Mouse (Mus musculus) limb, embryonic 13.5 days (tissue): ENCODE data around the gene Aph1c. TPM values are rescaled to one million over a fixed set of nuclear protein-coding genes. Genes with fewer than 3 reads are reported as not detected.
"Not testable (repeated sequence)": the region's sequence is repeated elsewhere in the genome, so short reads cannot be mapped to it uniquely, and the experiment has no call there.

Experiments used
- ATAC-seq: fragments of 200-750 bp; cut with Nextera tagmentation; 2 replicates; pipeline ENCODE4 v1.8.0; 2017; ENCODE audit warnings: low read depth, moderate number of reproducible peaks, moderate TSS enrichment; ENCODE audit not compliant: low FRiP score
- H3K27ac ChIP-seq: fragments of 300-500 bp; sonication (generic); 2 replicates; pipeline ENCODE4 v1.5.1; 2015; ENCODE audit warnings: inconsistent platforms, mild to moderate bottlenecking, moderate library complexity
- H3K27me3 ChIP-seq: fragments of 300-500 bp; sonication (generic); 2 replicates; pipeline ENCODE4 v1.6.1; 2015; ENCODE audit warnings: mild to moderate bottlenecking, inconsistent platforms
- H3K36me3 ChIP-seq: fragments of 300-500 bp; sonication (generic); 2 replicates; pipeline ENCODE4 v1.6.1; 2015; ENCODE audit warnings: inconsistent platforms, mild to moderate bottlenecking, moderate library complexity
- H3K4me1 ChIP-seq: fragments of 300-500 bp; sonication (generic); 2 replicates; pipeline ENCODE4 v1.6.1; 2015; ENCODE audit warnings: inconsistent platforms
- H3K4me2 ChIP-seq: fragments of 300-500 bp; sonication (generic); replicated peaks from 2 replicates; pipeline ENCODE4 v1.6.1; 2015; ENCODE audit warnings: inconsistent platforms, mild to moderate bottlenecking, moderate library complexity
- H3K4me3 ChIP-seq: fragments of 300-500 bp; sonication (generic); 2 replicates; pipeline ENCODE4 v1.5.1; 2015; ENCODE audit warnings: moderate library complexity, mild to moderate bottlenecking, inconsistent platforms
- H3K9ac ChIP-seq: fragments of 300-500 bp; sonication (generic); 2 replicates; pipeline ENCODE4 v1.6.1; 2015; ENCODE audit warnings: mild to moderate bottlenecking, inconsistent platforms
- H3K9me3 ChIP-seq: fragments of 300-500 bp; sonication (generic); 2 replicates; pipeline ENCODE4 v1.6.1; 2016; ENCODE audit warnings: inconsistent platforms
- WGBS: fragments of 180-500 bp; shearing (Covaris S2); methylation state at CpG from one replicate; pipeline ENCODE4 v1.1.7; 2015; 5-methylcytosine and 5-hydroxymethylcytosine counted together
- polyA plus RNA-seq: library from polyadenylated mRNA; unstranded; fragments of >200 nt; fragmentation: Nextera tagmentation; extraction: Ambion mirVana; gene quantifications from 2 replicates; pipeline ENCODE4 v1.2.1, GENCODE M21; 2015

Gene Aph1c
- polyA plus RNA-seq, 1 experiment from 2014 or later, result 5.1 TPM

- not testable (repeated sequence) for H3K27me3 ChIP-seq, ATAC-seq, H3K4me2 ChIP-seq, H3K27ac ChIP-seq, H3K36me3 ChIP-seq, H3K4me1 ChIP-seq, H3K4me3 ChIP-seq, H3K9ac ChIP-seq, H3K9me3 ChIP-seq
- WGBS, result 88% methylated on average over 1 of the region's 5 CpGs
Observed at GRCm38 (mm10) chr9:66822255-66822654, 12.3 kb downstream of the Aph1c start.

- no peak overlapping the region for H3K9ac ChIP-seq
- no peaks in the 10 kb centered on the region for H3K27me3 ChIP-seq
- H3K4me3 ChIP-seq, result no peak overlapping the region
- H3K4me1 ChIP-seq, result no peaks in the 10 kb centered on the region
- H3K27ac ChIP-seq, result no peak overlapping the region
- H3K36me3 ChIP-seq, result no peaks in the 10 kb centered on the region
- H3K9me3 ChIP-seq, result no peaks in the 10 kb centered on the region
- WGBS, result 69% methylated on average over 5 of the region's 5 CpGs
- no peak overlapping the region for H3K4me2 ChIP-seq
- no peak for ATAC-seq
Observed at GRCm38 (mm10) chr9:66820996-66821395, 13.5 kb downstream of the Aph1c start.

GRCm38 (mm10) chr9:66813392-66813791 lies 21.1 kb downstream of the Aph1c start:
- H3K4me1 ChIP-seq, result peaks cover 16% of the 10 kb centered on the region
- no peaks in the 10 kb centered on the region for H3K36me3 ChIP-seq
- ATAC-seq, result no peak

GRCm38 (mm10) chr9:66805951-66806350 lies 28.6 kb downstream of the Aph1c start:
- H3K36me3 ChIP-seq, H3K9me3 ChIP-seq, H3K27ac ChIP-seq, ATAC-seq: not testable (repeated sequence)
- peak overlapping the region; percentile 60 for H3K4me2 ChIP-seq
- 2% methylated on average over 31 of the region's 37 CpGs for WGBS
- H3K4me3 ChIP-seq, result peak overlapping the region; percentile 39
- peak overlapping the region; percentile 59; the same call in 1 of the 2 replicates for H3K9ac ChIP-seq
- H3K4me1 ChIP-seq, result peaks cover 12% of the 10 kb centered on the region; the same call in 1 of the 2 replicates
- H3K27me3 ChIP-seq, result peaks cover 25% of the 10 kb centered on the region

More at GRCm38 (mm10) chr9:66813392-66813791, 21.1 kb downstream of the Aph1c start:
- H3K9me3 ChIP-seq, result no peaks in the 10 kb centered on the region
- no peak overlapping the region for H3K4me2 ChIP-seq
- no peak overlapping the region for H3K27ac ChIP-seq
- no peaks in the 10 kb centered on the region for H3K27me3 ChIP-seq
- no peak overlapping the region for H3K4me3 ChIP-seq
- H3K9ac ChIP-seq, result no peak overlapping the region
- 8% methylated on average over 2 of the region's 2 CpGs for WGBS

GRCm38 (mm10) chr9:66801947-66802346 lies 32.6 kb downstream of the Aph1c start:
- peaks cover 22% of the 10 kb centered on the region for H3K27me3 ChIP-seq
- no peak overlapping the region; the same call in 1 of the 2 replicates for H3K4me2 ChIP-seq
- no peak overlapping the region for H3K27ac ChIP-seq
- no peak for ATAC-seq
- no peaks in the 10 kb centered on the region for H3K9me3 ChIP-seq
- peaks cover 10% of the 10 kb centered on the region; the same call in 1 of the 2 replicates for H3K4me1 ChIP-seq
- no peak overlapping the region for H3K4me3 ChIP-seq
- WGBS, result 48% methylated on average over 12 of the region's 12 CpGs
- no peak overlapping the region for H3K9ac ChIP-seq
- H3K36me3 ChIP-seq, result no peaks in the 10 kb centered on the region

- Histone ChIP-seq H3K36me3 (no peaks in the 10 kb centered on the region), H3K4me3 (peak within 1 kb of the TSS; percentile 69), H3K9me3 (no peaks in the 10 kb centered on the region), H3K27me3 (0 out of 2 replicates have a peak, but pooled peaks cover 3% of the 10 kb centered on the region), H3K9ac (peak within 1 kb of the TSS; percentile 80), H3K27ac (peak within 1 kb of the TSS; percentile 34; the same call in 1 of the 2 replicates), H3K4me2 (peak within 1 kb of the TSS; percentile 86), H3K4me1 (peaks cover 14% of the 10 kb centered on the region)
- ATAC-seq, result no peak
- WGBS, result 63% methylated on average over 5 of the region's 5 CpGs
Observed at GRCm38 (mm10) chr9:66796739-66797138, 37.8 kb downstream of the Aph1c start, which contains the start of gene Gm10647. Gm10647 (plus strand) TSS chr9:66797039.

GRCm38 (mm10) chr9:66795464-66796324 lies 38.8 kb downstream of the Aph1c start, which contains the start of gene Aph1b:
Aph1b (minus strand) TSS chr9:66795490.
- H3K4me1 ChIP-seq, result peaks cover 12% of the 10 kb centered on the region
- WGBS, result under 1% methylated on average over 42 of the region's 42 CpGs
- peak within 1 kb of the TSS; percentile 80 for H3K9ac ChIP-seq
- no peaks in the 10 kb centered on the region for H3K27me3 ChIP-seq
- H3K9me3 ChIP-seq, result no peaks in the 10 kb centered on the region
- no peaks in the 10 kb centered on the region for H3K36me3 ChIP-seq
- H3K27ac ChIP-seq, result peak within 1 kb of the TSS; percentile 87
- H3K4me2 ChIP-seq, result peak within 1 kb of the TSS; percentile 86
- ATAC-seq, result peak; percentile 98
- peak within 1 kb of the TSS; percentile 69 for H3K4me3 ChIP-seq

- Histone ChIP-seq H3K27me3 (no peaks in the 10 kb centered on the region), H3K4me2 (peak overlapping the region; percentile 86), H3K9ac (peak overlapping the region; percentile 80), H3K4me1 (peaks cover 12% of the 10 kb centered on the region), H3K9me3 (no peaks in the 10 kb centered on the region), H3K27ac (peak overlapping the region; percentile 59; the same call in 1 of the 2 replicates), H3K4me3 (peak overlapping the region; percentile 69), H3K36me3 (peaks cover 6% of the 10 kb centered on the region; the same call in 1 of the 2 replicates)
- ATAC-seq, result peak; percentile 22; the same call in 1 of the 2 replicates
- WGBS, result 2% methylated on average over 43 of the region's 43 CpGs
Observed at GRCm38 (mm10) chr9:66794629-66795463, 39.7 kb downstream of the Aph1c start.

- peaks cover 14% of the 10 kb centered on the region for H3K36me3 ChIP-seq
- no peaks in the 10 kb centered on the region for H3K4me1 ChIP-seq
- no peaks in the 10 kb centered on the region for H3K27me3 ChIP-seq
- ATAC-seq, result no peak
- no peak overlapping the region for H3K27ac ChIP-seq
- H3K4me2 ChIP-seq, result no peak overlapping the region
- H3K9me3 ChIP-seq, result no peaks in the 10 kb centered on the region
- 6% methylated on average over 2 of the region's 2 CpGs for WGBS
- H3K4me3 ChIP-seq, result no peak overlapping the region
- H3K9ac ChIP-seq, result no peak overlapping the region
Observed at GRCm38 (mm10) chr9:66787821-66788220, 46.7 kb downstream of the Aph1c start.

GRCm38 (mm10) chr9:66784552-66784951 lies 50.0 kb downstream of the Aph1c start:
- H3K9ac ChIP-seq, H3K27ac ChIP-seq, ATAC-seq, H3K4me1 ChIP-seq, H3K9me3 ChIP-seq, H3K27me3 ChIP-seq, H3K4me3 ChIP-seq, H3K4me2 ChIP-seq, H3K36me3 ChIP-seq: not testable (repeated sequence)
- 86% methylated on average over 2 of the region's 3 CpGs for WGBS

- H3K4me1 ChIP-seq, result no peaks in the 10 kb centered on the region
- H3K9me3 ChIP-seq, result no peaks in the 10 kb centered on the region
- H3K4me3 ChIP-seq, result no peak overlapping the region
- no peak overlapping the region for H3K27ac ChIP-seq
- no peak overlapping the region for H3K9ac ChIP-seq
- ATAC-seq, result no peak
- no peaks in the 10 kb centered on the region for H3K36me3 ChIP-seq
- no peak overlapping the region for H3K4me2 ChIP-seq
- no peaks in the 10 kb centered on the region for H3K27me3 ChIP-seq
Observed at GRCm38 (mm10) chr9:66770701-66771100, 63.8 kb downstream of the Aph1c start.

- H3K4me1 ChIP-seq, result no peaks in the 10 kb centered on the region
- peaks cover 4% of the 10 kb centered on the region; the same call in 1 of the 2 replicates for H3K36me3 ChIP-seq
- 67% methylated on average over 3 of the region's 3 CpGs for WGBS
- no peak for ATAC-seq
- no peak overlapping the region for H3K27ac ChIP-seq
- no peaks in the 10 kb centered on the region for H3K27me3 ChIP-seq
- H3K9me3 ChIP-seq, result no peaks in the 10 kb centered on the region
- no peak overlapping the region for H3K9ac ChIP-seq
- no peak overlapping the region for H3K4me3 ChIP-seq
- no peak overlapping the region for H3K4me2 ChIP-seq
Observed at GRCm38 (mm10) chr9:66769275-66769674, 65.3 kb downstream of the Aph1c start.
